Mouse (Mus musculus) liver, embryonic 14.5 days (tissue): ENCODE results near the gene Dcps. TPM values are rescaled to one million over a fixed set of nuclear protein-coding genes. Genes with fewer than 3 reads are reported as not detected.
A peak's percentile ranks its signal among the peaks of the same experiment; 100 is the strongest.

Source experiments
- ATAC-seq: fragments of 200-750 bp; cut with Nextera tagmentation; 2 replicates; pipeline ENCODE4 v1.8.0; 2017; ENCODE audit warnings: moderate number of reproducible peaks, mild to moderate bottlenecking, moderate library complexity; ENCODE audit not compliant: insufficient read depth
- DNase-seq, 3 experiments: peaks; one replicate each; pipeline ENCODE4 v3.0.0-alpha.2; 2012 to 2013; ENCODE audit warnings: low read depth in 3 of 3, low spot score in 3 of 3
- H3K27ac ChIP-seq: fragments of 300-500 bp; sonication (generic); 2 replicates; pipeline ENCODE4 v1.5.1; 2014; ENCODE audit warnings: moderate library complexity, mild to moderate bottlenecking, control low read depth, inconsistent platforms
- H3K27me3 ChIP-seq: fragments of 300-500 bp; sonication (generic); 2 replicates; pipeline ENCODE4 v1.6.1; 2014; ENCODE audit warnings: mild to moderate bottlenecking, low read length, moderate library complexity; ENCODE audit not compliant: control insufficient read depth, insufficient read depth
- H3K36me3 ChIP-seq: fragments of 300-500 bp; sonication (generic); replicated peaks from 2 replicates; pipeline ENCODE4 v1.6.1; 2014; ENCODE audit warnings: low read depth; ENCODE audit not compliant: control insufficient read depth, insufficient read depth
- H3K4me1 ChIP-seq, 2 experiments: fragments of 200-500 bp in 1 of 2; fragments of 300-500 bp in 1 of 2; sonication (generic) in 1 of 2; replicated peaks; 2 replicates each; pipeline ENCODE4 v1.6.1; 2012 to 2014; ENCODE audit warnings: antibody characterized with exemption in 1 of 2, inconsistent platforms in 1 of 2, low read length in 1 of 2; ENCODE audit not compliant: control insufficient read depth in 2 of 2, insufficient read depth in 2 of 2
- H3K4me2 ChIP-seq: fragments of 300-500 bp; sonication (generic); 2 replicates; pipeline ENCODE4 v1.6.1; 2014; ENCODE audit warnings: low read depth, mild to moderate bottlenecking, control low read depth, moderate library complexity
- H3K4me3 ChIP-seq, 2 experiments: fragments of 200-500 bp in 1 of 2; fragments of 300-500 bp in 1 of 2; sonication (generic) in 1 of 2; 2 replicates each; pipeline ENCODE4 v1.5.1; 2012 to 2014; ENCODE audit warnings: low read depth in 2 of 2, low read length in 2 of 2, mild to moderate bottlenecking in 2 of 2, control low read depth in 1 of 2, inconsistent platforms in 1 of 2, moderate library complexity in 1 of 2; ENCODE audit not compliant: insufficient read depth in 1 of 2
- H3K9ac ChIP-seq: fragments of 300-500 bp; sonication (generic); replicated peaks from 2 replicates; pipeline ENCODE4 v1.6.1; 2014; ENCODE audit warnings: mild to moderate bottlenecking, control low read depth, moderate library complexity
- H3K9me3 ChIP-seq: fragments of 300-500 bp; sonication (generic); 2 replicates; pipeline ENCODE4 v1.6.1; 2016; ENCODE audit warnings: low read length, mixed read lengths; ENCODE audit not compliant: control insufficient read depth
- CTCF ChIP-seq: IDR thresholded peaks from 2 replicates; pipeline ENCODE4 v1.5.1; 2016; ENCODE audit warnings: antibody characterized with exemption, low read depth, control low read depth
- EP300 ChIP-seq: IDR thresholded peaks from 2 replicates; pipeline ENCODE4 v1.6.1; 2016; ENCODE audit warnings: antibody characterized with exemption, low read depth
- WGBS: fragments of 180-500 bp; shearing (Covaris S2); extraction: QIAGEN DNeasy Blood & Tissue Kit; methylation state at CpG from one replicate; pipeline ENCODE4 v1.1.7; 2014; ENCODE audit not compliant: insufficient replicate concordance; 5-methylcytosine and 5-hydroxymethylcytosine counted together
- polyA plus RNA-seq, 2 experiments: library from polyadenylated mRNA; depleted of rRNA in 1 of 2; stranded (reverse) in 1 of 2; unstranded in 1 of 2; fragments of >200 nt; fragmentation: Nextera tagmentation in 1 of 2; extraction: Ambion mirVana in 1 of 2; gene quantifications; 2 replicates each; pipeline versions ENCODE4 v1.2.1 to v1.2.3; 2012 to 2014

The Dcps gene
- polyA plus RNA-seq, 2 experiments, result 36.5 to 48.0 TPM

DNA sequence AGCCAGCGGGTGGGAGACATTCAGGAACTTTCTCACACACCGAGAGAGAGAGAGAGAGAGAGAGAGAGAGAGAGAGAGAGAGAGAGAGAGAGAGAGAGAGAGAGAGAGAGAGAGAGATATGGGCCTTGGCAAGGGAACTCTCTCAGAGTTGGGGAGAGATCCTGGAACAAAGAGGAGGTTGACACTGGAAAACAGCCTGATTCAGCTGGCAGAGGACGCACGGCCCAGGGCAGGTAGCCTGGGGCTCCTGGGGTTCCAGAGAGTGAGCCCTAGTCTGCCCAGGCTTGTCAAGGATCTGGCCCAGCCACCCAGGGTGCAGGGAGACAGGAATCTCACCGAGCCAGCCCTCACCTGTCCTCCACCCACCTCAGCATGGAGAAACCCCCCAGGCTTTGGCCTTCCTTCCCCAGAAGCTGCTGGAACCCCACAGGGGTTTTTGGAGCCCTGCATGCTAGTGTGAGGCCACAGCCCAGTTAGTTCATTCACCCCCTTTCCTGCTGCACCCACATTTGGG lies 36.6 kb downstream of the Dcps start:
- 70% methylated on average over 5 of the region's 5 CpGs for WGBS
- Histone ChIP-seq H3K4me3 (no peak overlapping the region), H3K27ac (no peak overlapping the region), H3K9me3 (no peaks in the 10 kb centered on the region), H3K36me3 (no peaks in the 10 kb centered on the region; the same call in 1 of the 2 replicates), H3K4me1 (peaks cover 8 to 20% of the 10 kb centered on the region in 2 experiments; a peak in 3 of 4 replicates), H3K27me3 (no peaks in the 10 kb centered on the region), H3K4me2 (no peak overlapping the region), H3K9ac (no peak overlapping the region)
- TF ChIP-seq EP300, result no peak
- no peak for DNase-seq
- no peak for ATAC-seq

DNA sequence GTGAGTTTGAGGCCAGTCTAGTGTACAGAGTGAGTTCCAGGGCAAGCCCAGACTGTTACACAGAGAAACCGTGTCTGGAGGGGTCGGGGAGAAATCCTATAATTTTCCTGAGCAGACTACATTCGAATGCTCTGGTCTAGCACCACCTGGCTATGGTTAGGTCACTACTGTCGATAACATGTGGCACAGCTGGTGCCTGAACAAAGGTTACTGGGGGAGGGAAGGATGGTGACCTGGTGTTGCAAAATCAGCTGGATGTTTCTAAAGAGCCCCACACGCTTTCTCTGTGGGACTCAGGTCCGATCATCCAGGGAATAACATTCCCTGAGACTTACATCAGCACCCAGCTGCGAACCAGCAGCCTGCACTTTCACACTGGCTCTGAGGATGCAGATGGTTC lies 37.8 kb downstream of the Dcps start:
- Histone ChIP-seq H3K4me1 (peaks cover 8 to 20% of the 10 kb centered on the region in 2 experiments; a peak in 3 of 4 replicates), H3K9me3 (no peaks in the 10 kb centered on the region), H3K4me3 (no peak overlapping the region), H3K27me3 (no peaks in the 10 kb centered on the region), H3K27ac (no peak overlapping the region; the same call in 1 of the 2 replicates), H3K36me3 (no peaks in the 10 kb centered on the region; the same call in 1 of the 2 replicates), H3K9ac (no peak overlapping the region), H3K4me2 (no peak overlapping the region)
- DNase-seq (no peak), ATAC-seq (peak; percentile 62)
- TF ChIP-seq EP300 (no peak), CTCF (no peak)
- 71% methylated on average over 7 of the region's 7 CpGs for WGBS

DNA sequence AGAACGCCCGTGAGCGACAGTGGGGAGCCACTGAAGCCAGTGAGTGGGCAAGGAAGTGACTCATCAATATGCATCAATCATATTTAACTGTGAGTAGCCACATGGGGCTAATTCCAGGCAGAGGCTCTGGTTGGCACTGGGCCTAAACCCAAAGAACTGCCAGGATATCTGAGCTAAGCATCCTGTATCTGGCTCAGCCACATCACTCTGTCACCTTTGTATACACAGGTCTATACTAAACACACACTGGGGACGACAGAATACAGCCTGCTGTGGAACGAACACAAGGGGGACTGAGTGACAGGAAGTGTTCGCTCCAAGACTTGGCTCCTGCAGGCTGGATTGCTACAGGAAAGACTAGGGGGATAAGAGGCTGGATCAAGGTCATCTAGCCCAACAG lies 40.3 kb downstream of the Dcps start:
- Histone ChIP-seq H3K4me3 (no peak overlapping the region), H3K4me2 (no peak overlapping the region), H3K9ac (no peak overlapping the region), H3K36me3 (no peaks in the 10 kb centered on the region; the same call in 1 of the 2 replicates), H3K27ac (no peak overlapping the region), H3K27me3 (no peaks in the 10 kb centered on the region), H3K4me1 (peaks cover 0 to 9% of the 10 kb centered on the region in 2 experiments; a peak in 2 of 4 replicates), H3K9me3 (no peaks in the 10 kb centered on the region)
- ATAC-seq (no peak), DNase-seq (no peak)
- WGBS, result 60% methylated on average over 6 of the region's 6 CpGs
- TF ChIP-seq EP300 (no peak), CTCF (no peak)

DNA sequence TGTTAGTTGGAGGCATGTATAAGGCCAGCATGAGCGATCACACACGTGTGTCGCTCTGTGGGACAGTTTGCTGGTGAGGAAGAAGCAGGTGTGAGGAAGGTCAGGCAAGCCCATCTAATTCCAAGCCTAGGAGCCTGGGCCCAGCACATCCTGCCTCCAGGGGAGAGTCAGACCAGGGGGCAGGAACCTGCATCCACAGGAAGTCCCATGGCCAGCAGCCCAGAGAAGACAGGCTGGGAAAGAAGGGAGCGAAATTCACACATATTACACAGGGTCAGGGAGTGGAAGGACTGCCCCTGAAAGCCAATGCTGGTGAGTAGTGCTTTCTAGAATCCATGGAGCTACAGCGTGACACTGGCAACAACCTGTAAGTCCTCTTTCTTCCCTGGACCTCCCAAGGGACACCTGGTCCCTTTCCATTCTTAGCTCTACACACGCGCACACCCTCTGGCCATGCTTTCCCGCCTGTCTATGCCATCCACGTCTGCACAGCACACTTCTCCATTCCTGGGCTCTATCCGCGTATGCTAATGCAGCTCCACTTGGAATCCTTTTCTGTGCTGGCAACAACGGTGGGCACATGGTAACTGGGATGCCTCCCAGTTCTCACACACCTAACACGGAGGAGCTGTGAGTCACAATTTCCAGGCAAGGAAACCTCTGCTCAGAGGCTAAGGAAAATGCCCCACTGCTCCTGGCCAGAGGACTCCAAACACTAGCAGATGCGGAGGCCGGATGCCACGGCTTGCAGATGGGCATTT lies 44.0 kb downstream of the Dcps start:
- no peak for ATAC-seq
- H3K9ac ChIP-seq, result no peak overlapping the region
- 86% methylated on average over 16 of the region's 16 CpGs for WGBS
- peaks cover 11% of the 10 kb centered on the region for H3K36me3 ChIP-seq
- no peak overlapping the region for H3K4me3 ChIP-seq
- H3K27me3 ChIP-seq, result no peaks in the 10 kb centered on the region
- no peaks in the 10 kb centered on the region for H3K9me3 ChIP-seq
- TF ChIP-seq EP300 (no peak), CTCF (no peak)
- no peak overlapping the region for H3K27ac ChIP-seq
- DNase-seq, result no peak
- H3K4me1 ChIP-seq, result peaks cover 0 to 15% of the 10 kb centered on the region in 2 experiments; a peak in 2 of 4 replicates
- no peak overlapping the region for H3K4me2 ChIP-seq

DNA sequence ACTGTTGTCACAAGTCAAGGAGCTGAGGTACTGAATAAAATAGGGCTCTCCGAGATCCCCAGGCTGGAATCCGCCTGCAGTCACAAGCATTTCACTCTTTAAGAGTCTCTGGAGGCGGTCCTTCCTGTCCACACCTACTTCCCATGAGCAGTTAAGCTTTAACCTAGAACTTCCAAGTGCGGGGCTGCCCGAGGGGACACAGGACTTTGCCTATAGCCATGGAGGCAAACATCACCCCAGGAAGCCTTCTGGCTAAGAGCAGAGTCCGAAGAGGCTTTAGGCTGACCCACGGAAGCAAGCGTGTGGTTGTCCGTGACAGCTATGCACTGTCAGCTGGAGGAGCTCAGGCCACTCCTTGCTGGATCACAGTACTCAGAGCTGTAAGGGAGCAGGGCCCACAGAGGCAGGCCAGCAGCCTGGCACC lies 46.9 kb downstream of the Dcps start:
- ATAC-seq (no peak), DNase-seq (no peak)
- Histone ChIP-seq H3K4me3 (no peak overlapping the region), H3K36me3 (peaks cover 31% of the 10 kb centered on the region), H3K9me3 (no peaks in the 10 kb centered on the region), H3K27ac (no peak overlapping the region), H3K9ac (no peak overlapping the region), H3K4me2 (no peak overlapping the region), H3K27me3 (no peaks in the 10 kb centered on the region), H3K4me1 (peaks cover 10 to 25% of the 10 kb centered on the region in 2 experiments)
- WGBS, result 74% methylated on average over 9 of the region's 9 CpGs
- TF ChIP-seq EP300 (no peak), CTCF (no peak)
